Mouse (Mus musculus) thymus, adult 2 months (tissue): ENCODE data around the gene Hspa2. TPM values are rescaled to one million over a fixed set of nuclear protein-coding genes. Genes with fewer than 3 reads are reported as not detected.

Experiments used
- DNase-seq: peaks from one replicate; pipeline ENCODE4 v3.0.0; 2021
- H3K27ac ChIP-seq: fragments of 200-500 bp; 2 replicates; pipeline ENCODE4 v1.5.1; 2012; ENCODE audit warnings: low read length, control low read depth; ENCODE audit not compliant: control insufficient read depth, insufficient read depth
- H3K27me3 ChIP-seq: fragments of 200-500 bp; 2 replicates; pipeline ENCODE4 v1.6.1; 2012; ENCODE audit warnings: mild to moderate bottlenecking, low read length, moderate library complexity, mixed read lengths; ENCODE audit not compliant: control insufficient read depth, insufficient read depth
- H3K36me3 ChIP-seq: fragments of 200-500 bp; 2 replicates; pipeline ENCODE4 v1.6.1; 2012; ENCODE audit warnings: mild to moderate bottlenecking, low read length, moderate library complexity; ENCODE audit not compliant: control insufficient read depth, insufficient read depth
- H3K4me1 ChIP-seq: fragments of 200-500 bp; replicated peaks from 2 replicates; pipeline ENCODE4 v1.6.1; 2012; ENCODE audit warnings: low read length; ENCODE audit not compliant: control insufficient read depth, insufficient read depth
- H3K4me3 ChIP-seq: fragments of 200-500 bp; 2 replicates; pipeline ENCODE4 v1.5.1; 2012; ENCODE audit warnings: mild to moderate bottlenecking, low read length, control low read depth, moderate library complexity; ENCODE audit not compliant: control insufficient read depth, insufficient read depth
- CTCF ChIP-seq: fragments of 200-500 bp; IDR thresholded peaks from 2 replicates; pipeline ENCODE4 v1.5.1; 2012; ENCODE audit warnings: mild to moderate bottlenecking, control low read depth, low read length, moderate library complexity, borderline replicate concordance; ENCODE audit not compliant: control insufficient read depth, poor library complexity, insufficient read depth; ENCODE audit errors: extremely low read depth
- POLR2A ChIP-seq: fragments of 200-500 bp; IDR thresholded peaks from 2 replicates; pipeline ENCODE4 v1.6.1; 2012; ENCODE audit warnings: mild to moderate bottlenecking, low read length, control low read depth, moderate library complexity; ENCODE audit not compliant: control insufficient read depth, poor library complexity, insufficient read depth; ENCODE audit errors: extremely low read depth
- WGBS: fragments of 180-500 bp; shearing (Covaris S2); methylation state at CpG from one replicate; pipeline ENCODE4 v1.1.7; 2018; 5-methylcytosine and 5-hydroxymethylcytosine counted together
- polyA plus RNA-seq: library from polyadenylated mRNA; depleted of rRNA; stranded (reverse); fragments of >200 nt; gene quantifications from 2 replicates; pipeline ENCODE4 v1.2.3, GENCODE M21; 2012

Hspa2 gene
- polyA plus RNA-seq, 1 experiment: 5.1 TPM

DNA sequence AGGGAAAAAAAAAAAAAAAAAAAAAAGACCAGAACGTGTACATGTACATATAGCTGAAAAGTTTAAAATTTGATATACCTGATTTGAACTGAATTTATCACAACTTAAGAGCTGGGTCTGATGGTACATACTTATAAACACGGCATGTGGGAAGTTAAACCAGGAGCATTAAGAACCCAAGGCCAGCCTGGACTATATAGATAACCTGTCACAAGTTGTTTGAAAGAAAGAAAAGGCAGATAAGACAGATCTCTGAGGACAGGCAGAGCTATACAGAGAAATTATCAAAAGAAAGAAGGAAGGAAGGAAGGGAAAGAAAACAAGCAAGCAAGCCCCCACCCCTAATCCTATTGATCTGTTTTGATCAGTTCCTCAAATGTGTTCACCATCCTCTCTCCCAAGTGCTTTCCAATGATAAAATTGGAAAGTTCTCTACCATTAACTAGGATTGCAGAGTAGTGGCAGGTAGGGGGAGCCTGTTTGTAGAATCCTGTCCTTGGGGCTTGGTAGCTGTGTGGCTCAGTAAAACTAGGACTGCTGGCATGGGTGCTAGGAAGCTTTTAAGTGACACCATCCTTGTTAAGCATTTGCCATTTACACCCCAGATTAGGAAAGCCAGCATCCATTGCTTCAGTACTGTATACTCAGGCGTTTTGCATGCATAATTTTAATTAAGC is 12.2 kb upstream of the Hspa2 start:
- DNase-seq: no peak
- Histone ChIP-seq H3K36me3 (peaks cover 22% of the 10 kb centered on the region), H3K4me1 (no peaks in the 10 kb centered on the region), H3K4me3 (no peak overlapping the region), H3K27me3 (no peaks in the 10 kb centered on the region), H3K27ac (no peak overlapping the region)
- TF ChIP-seq POLR2A (no peak), CTCF (no peak)
- 94% methylated on average over 3 of the region's 3 CpGs for WGBS

DNA sequence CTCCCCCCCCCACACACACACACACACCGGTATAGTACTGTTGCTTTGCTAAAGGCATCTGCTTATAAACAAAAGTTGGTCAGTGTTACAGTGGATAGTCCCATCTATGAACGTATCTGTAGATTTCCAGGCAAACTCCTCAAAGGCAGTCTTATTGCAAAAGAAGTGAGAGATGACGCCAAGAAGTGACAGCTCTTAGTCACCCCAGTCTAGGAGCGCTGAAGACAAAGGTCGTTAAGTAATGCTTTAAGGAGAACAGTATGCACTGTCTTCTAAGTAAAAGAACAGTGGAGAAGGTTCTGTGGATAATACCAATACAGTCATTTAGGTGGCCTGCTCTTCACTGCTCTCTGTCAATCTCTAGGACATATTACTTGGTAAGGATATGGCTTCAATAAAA is 11.0 kb upstream of the Hspa2 start:
- TF ChIP-seq CTCF: no peak
- no peak for TF ChIP-seq POLR2A
- no peak for DNase-seq
- H3K4me3 ChIP-seq: no peak overlapping the region
- H3K27ac ChIP-seq: no peak overlapping the region
- WGBS: 93% methylated on average over 5 of the region's 5 CpGs
- H3K27me3 ChIP-seq: no peaks in the 10 kb centered on the region
- H3K4me1 ChIP-seq: no peaks in the 10 kb centered on the region
- H3K36me3 ChIP-seq: peaks cover 16% of the 10 kb centered on the region; the same call in 1 of the 2 replicates

DNA sequence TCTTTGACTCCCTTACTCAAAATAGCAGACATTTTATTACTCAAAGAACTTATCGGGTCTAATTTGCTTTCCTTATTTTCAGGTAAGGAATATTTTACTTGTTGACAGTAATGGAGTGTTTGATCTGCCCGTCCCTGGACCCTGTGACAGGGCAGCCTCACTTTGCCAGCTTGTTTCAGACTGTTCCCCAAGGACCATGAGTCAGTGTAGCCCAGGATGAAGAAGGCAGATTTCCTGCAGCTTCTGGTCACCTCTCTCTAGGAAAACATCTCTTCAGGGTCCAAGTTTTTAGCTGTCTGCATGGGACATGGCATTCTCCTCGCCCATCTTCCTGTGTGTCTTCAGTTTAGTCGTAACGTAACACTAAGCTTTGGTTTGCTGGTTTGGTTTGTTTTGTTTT is 6.7 kb upstream of the Hspa2 start:
- Histone ChIP-seq H3K27ac (no peak overlapping the region), H3K4me1 (no peaks in the 10 kb centered on the region), H3K36me3 (no peaks in the 10 kb centered on the region), H3K4me3 (no peak overlapping the region), H3K27me3 (no peaks in the 10 kb centered on the region)
- 94% methylated on average over 5 of the region's 5 CpGs for whole genome bisulfite sequencing
- no peak for TF ChIP-seq CTCF
- no peak for DNase-seq

DNA sequence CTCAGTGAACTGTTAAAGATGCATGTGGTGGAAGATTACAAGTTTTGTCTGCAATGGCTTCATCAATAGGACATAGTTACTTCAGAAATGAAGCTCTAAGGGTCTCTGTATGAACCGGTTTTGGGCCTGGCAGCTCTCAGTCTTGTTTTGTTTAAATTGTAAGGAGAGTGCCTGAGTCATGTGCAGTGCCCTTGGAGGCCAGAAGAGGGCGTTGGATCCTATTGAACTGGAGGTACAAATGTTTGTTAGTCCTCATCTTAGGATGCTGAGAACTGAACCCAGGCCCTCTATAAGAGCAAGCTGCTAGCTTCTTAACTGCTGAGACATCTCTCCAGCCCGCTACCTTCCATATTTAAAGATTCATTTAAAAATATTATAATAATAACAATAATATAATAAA is 2.3 kb upstream of the Hspa2 start:
- H3K4me1 ChIP-seq: peaks cover 24% of the 10 kb centered on the region
- no peak for TF ChIP-seq POLR2A
- no peak for TF ChIP-seq CTCF
- no peak overlapping the region for H3K27ac ChIP-seq
- no peaks in the 10 kb centered on the region for H3K36me3 ChIP-seq
- no peak for DNase-seq
- H3K4me3 ChIP-seq: no peak overlapping the region
- H3K27me3 ChIP-seq: peaks cover 14% of the 10 kb centered on the region; the same call in 1 of the 2 replicates
- 82% methylated on average over 3 of the region's 3 CpGs for WGBS

DNA sequence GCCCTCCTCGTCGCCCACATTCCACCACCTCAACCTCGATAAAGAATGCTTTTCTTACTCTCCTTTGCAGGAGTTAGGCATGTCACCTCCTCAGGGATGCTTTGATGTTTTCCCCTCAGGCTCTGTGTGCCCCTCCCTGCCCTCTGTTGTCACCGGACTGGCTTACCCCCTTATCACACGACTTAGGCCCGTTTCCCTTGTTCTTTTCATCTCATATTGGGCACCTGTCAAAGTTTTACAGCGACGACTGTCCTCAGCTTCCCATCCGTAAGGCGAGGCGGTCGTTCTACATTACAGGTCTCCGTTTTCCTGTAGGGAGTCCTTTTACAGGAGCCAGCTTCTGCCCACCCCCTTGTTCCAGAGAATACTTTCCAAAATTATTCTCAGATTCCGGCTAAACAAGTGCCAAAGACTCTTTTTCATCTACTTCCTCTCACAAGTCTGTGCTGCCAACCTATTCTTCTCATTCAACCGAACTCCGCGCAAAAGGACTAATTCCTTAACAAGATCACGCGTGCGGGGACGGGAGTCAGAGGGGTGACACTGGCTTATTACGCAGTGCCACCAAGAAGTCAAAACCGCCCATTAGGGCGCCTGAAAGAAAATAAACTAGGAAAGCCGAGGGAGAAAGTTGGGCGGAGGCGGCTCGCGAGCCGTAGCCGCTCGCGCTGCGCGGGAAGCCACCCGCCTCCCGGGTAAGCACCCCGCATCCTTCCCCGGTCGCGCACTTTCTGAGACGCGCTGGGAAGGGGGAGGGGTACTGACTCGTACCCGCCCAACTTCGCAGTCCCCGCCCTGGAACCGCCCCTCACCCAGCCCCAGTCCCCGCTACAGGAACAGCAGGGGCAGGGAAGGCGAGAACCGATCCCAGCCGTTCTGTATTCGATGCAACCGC is 738 bp upstream of the Hspa2 start:
- no peaks in the 10 kb centered on the region for H3K36me3 ChIP-seq
- H3K4me1 ChIP-seq: peaks cover 24% of the 10 kb centered on the region
- WGBS: 4% methylated on average over 54 of the region's 54 CpGs
- peaks cover 14% of the 10 kb centered on the region; the same call in 1 of the 2 replicates for H3K27me3 ChIP-seq
- no peak overlapping the region for H3K27ac ChIP-seq
- H3K4me3 ChIP-seq: peak overlapping the region; percentile 83
- TF ChIP-seq CTCF: no peak
- DNase-seq: peak; percentile 6

DNA sequence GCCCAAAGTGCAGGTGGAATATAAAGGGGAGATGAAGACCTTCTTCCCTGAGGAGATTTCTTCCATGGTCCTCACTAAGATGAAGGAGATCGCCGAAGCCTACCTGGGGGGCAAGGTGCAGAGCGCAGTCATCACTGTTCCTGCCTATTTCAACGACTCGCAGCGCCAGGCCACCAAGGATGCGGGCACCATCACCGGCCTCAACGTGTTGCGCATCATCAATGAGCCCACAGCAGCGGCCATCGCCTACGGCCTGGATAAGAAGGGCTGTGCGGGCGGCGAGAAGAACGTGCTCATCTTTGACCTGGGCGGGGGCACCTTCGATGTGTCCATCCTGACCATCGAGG is 833 bp downstream of the Hspa2 start:
- TF ChIP-seq CTCF (no peak), POLR2A (no peak)
- Histone ChIP-seq H3K4me3 (peak overlapping the region; percentile 83), H3K36me3 (no peaks in the 10 kb centered on the region), H3K4me1 (peaks cover 24% of the 10 kb centered on the region), H3K27me3 (peaks cover 14% of the 10 kb centered on the region; the same call in 1 of the 2 replicates), H3K27ac (no peak overlapping the region)
- WGBS: 21% methylated on average over 20 of the region's 20 CpGs
- no peak for DNase-seq
